Mouse (Mus musculus) thymus, adult 2 months (tissue): ENCODE measurements around the gene Tfe3.
"Not testable (repeated sequence)": the region's sequence is repeated elsewhere in the genome, so short reads cannot be mapped to it uniquely, and the experiment has no call there.

Experiments
- CTCF ChIP-seq: fragments of 200-500 bp; IDR thresholded peaks from 2 replicates; pipeline ENCODE4 v1.5.1; 2012; ENCODE audit warnings: mild to moderate bottlenecking, control low read depth, low read length, moderate library complexity, borderline replicate concordance; ENCODE audit not compliant: control insufficient read depth, poor library complexity, insufficient read depth; ENCODE audit errors: extremely low read depth
- POLR2A ChIP-seq: fragments of 200-500 bp; IDR thresholded peaks from 2 replicates; pipeline ENCODE4 v1.6.1; 2012; ENCODE audit warnings: mild to moderate bottlenecking, low read length, control low read depth, moderate library complexity; ENCODE audit not compliant: control insufficient read depth, poor library complexity, insufficient read depth; ENCODE audit errors: extremely low read depth

DNA sequence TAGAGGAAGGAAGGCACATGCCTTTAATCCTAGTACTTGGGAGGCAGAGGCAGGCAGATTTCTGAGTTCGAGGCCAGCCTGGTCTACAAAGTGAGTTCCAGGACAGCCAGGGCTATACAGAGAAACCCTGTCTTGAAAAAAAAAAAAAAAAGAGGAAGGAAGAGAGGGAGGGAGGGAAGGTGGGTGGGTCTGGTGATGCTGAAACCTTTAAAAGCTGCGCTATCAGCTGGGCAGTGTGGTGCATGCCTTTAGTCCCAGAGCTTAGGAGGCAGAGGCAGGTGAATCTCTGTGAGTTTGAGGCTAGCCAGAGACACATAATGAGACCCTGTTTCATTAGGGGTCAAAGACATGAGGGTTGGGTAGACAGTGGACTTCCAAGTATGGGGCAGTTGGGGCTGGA is 39.8 kb downstream of the Tfe3 start:
- TF ChIP-seq POLR2A, CTCF: not testable (repeated sequence)
